Mouse (Mus musculus): ENCODE measurements at regions not wholly inside any gene's neighbourhood (a gene's known extent, or its start where the extent isn't known, plus 50 kb on each side); places are given as distances from the start of the nearest gene placed in this dataset.

- H3K27me3 ChIP-seq (ENCODE audit: control insufficient read depth, insufficient read depth, low read length), result no peaks in the 10 kb centered on the region
- H3K79me2 ChIP-seq (replicated peaks; ENCODE audit: control insufficient read depth, insufficient read depth, low read length), result no peaks in the 10 kb centered on the region
- no peaks in the 10 kb centered on the region for H3K4me1 ChIP-seq (ENCODE audit: control insufficient read depth, insufficient read depth, low read length)
- no peak overlapping the region for H3K27ac ChIP-seq
- DNase-seq, result no peak
- TF ChIP-seq POLR2A (IDR thresholded peaks at IDR 0.05; ENCODE audit: insufficient read depth, low read depth, low read length) (no peak), CTCF (IDR thresholded peaks at IDR 0.05) (peak; percentile 64)
- no peak overlapping the region for H3K9ac ChIP-seq (ENCODE audit: low read depth, low read length)
- WGBS, result 74% methylated on average over 3 of the region's 3 CpGs
- intact Hi-C loops (cut with DNase I), result loop anchor here (10.0 kb wide), 2 partner anchors 68 to 658 kb away; partner anchors contain the start of gene Marcks
- no peaks in the 10 kb centered on the region for H3K36me3 ChIP-seq (ENCODE audit: control insufficient read depth, insufficient read depth, low read length)
- H3K4me3 ChIP-seq, result no peak overlapping the region
Measured at GRCm38 (mm10) chr10:37792878-37793277, 654.2 kb upstream of the Marcks start.

GRCm38 (mm10) chr10:37788049-37788448 is 649.3 kb upstream of the Marcks start:
- intact Hi-C loops (cut with DNase I), result no loop called here
- TF ChIP-seq EP300 (IDR thresholded peaks at IDR 0.05; ENCODE audit: insufficient read depth, low read depth, low read length) (no peak), CTCF (IDR thresholded peaks at IDR 0.05) (no peak), POLR2A (IDR thresholded peaks at IDR 0.05; ENCODE audit: insufficient read depth, low read depth, low read length) (no peak)

GRCm38 (mm10) chr10:37779383-37780302 is 640.9 kb upstream of the Marcks start:
- H3K27me3 ChIP-seq (ENCODE audit: control insufficient read depth, insufficient read depth, low read length), result no peaks in the 10 kb centered on the region
- H3K9ac ChIP-seq (ENCODE audit: low read depth, low read length), result no peak overlapping the region
- DNase-seq, result no peak
- H3K36me3 ChIP-seq (ENCODE audit: control insufficient read depth, insufficient read depth, low read length), result no peaks in the 10 kb centered on the region
- no peaks in the 10 kb centered on the region for H3K79me2 ChIP-seq (replicated peaks; ENCODE audit: control insufficient read depth, insufficient read depth, low read length)
- intact Hi-C loops (cut with DNase I), result no loop called here
- 62% methylated on average over 2 of the region's 2 CpGs for WGBS
- no peak for TF ChIP-seq POLR2A (IDR thresholded peaks at IDR 0.05; ENCODE audit: insufficient read depth, low read depth, low read length)
- no peak for TF ChIP-seq EP300 (IDR thresholded peaks at IDR 0.05; ENCODE audit: insufficient read depth, low read depth, low read length)
- no peak for TF ChIP-seq CTCF (IDR thresholded peaks at IDR 0.05)
- peaks cover 2% of the 10 kb centered on the region; the same call in 1 of the 2 replicates for H3K4me1 ChIP-seq (ENCODE audit: control insufficient read depth, insufficient read depth, low read length)
- H3K4me3 ChIP-seq, result no peak overlapping the region
- H3K27ac ChIP-seq, result no peak overlapping the region

More at GRCm38 (mm10) chr10:37788049-37788448, 649.3 kb upstream of the Marcks start:
- Histone ChIP-seq H3K4me3 (no peak overlapping the region), H3K36me3 (ENCODE audit: control insufficient read depth, insufficient read depth, low read length) (no peaks in the 10 kb centered on the region), H3K9ac (ENCODE audit: low read depth, low read length) (no peak overlapping the region), H3K4me1 (ENCODE audit: control insufficient read depth, insufficient read depth, low read length) (no peaks in the 10 kb centered on the region), H3K27ac (no peak overlapping the region), H3K27me3 (ENCODE audit: control insufficient read depth, insufficient read depth, low read length) (no peaks in the 10 kb centered on the region), H3K79me2 (replicated peaks; ENCODE audit: control insufficient read depth, insufficient read depth, low read length) (no peaks in the 10 kb centered on the region)
- DNase-seq, result no peak
- 87% methylated on average over 5 of the region's 5 CpGs for WGBS

- Histone ChIP-seq H3K4me1 (ENCODE audit: control insufficient read depth, insufficient read depth, low read length) (no peaks in the 10 kb centered on the region), H3K27ac (no peak overlapping the region), H3K36me3 (ENCODE audit: control insufficient read depth, insufficient read depth, low read length) (no peaks in the 10 kb centered on the region), H3K4me3 (no peak overlapping the region), H3K27me3 (ENCODE audit: control insufficient read depth, insufficient read depth, low read length) (no peaks in the 10 kb centered on the region), H3K9ac (ENCODE audit: low read depth, low read length) (no peak overlapping the region), H3K79me2 (replicated peaks; ENCODE audit: control insufficient read depth, insufficient read depth, low read length) (no peaks in the 10 kb centered on the region)
- 54% methylated on average over 5 of the region's 5 CpGs for WGBS
- intact Hi-C loops (cut with DNase I), result no loop called here
- no peak for TF ChIP-seq CTCF (IDR thresholded peaks at IDR 0.05)
- TF ChIP-seq EP300 (IDR thresholded peaks at IDR 0.05; ENCODE audit: insufficient read depth, low read depth, low read length), result no peak
- no peak for TF ChIP-seq POLR2A (IDR thresholded peaks at IDR 0.05; ENCODE audit: insufficient read depth, low read depth, low read length)
- DNase-seq, result no peak
Measured at GRCm38 (mm10) chr10:37760542-37761367, 622.0 kb upstream of the Marcks start.

- intact Hi-C loops (cut with DNase I), result no loop called here
- Histone ChIP-seq H3K4me1 (ENCODE audit: control insufficient read depth, insufficient read depth, low read length) (no peaks in the 10 kb centered on the region), H3K27me3 (ENCODE audit: control insufficient read depth, insufficient read depth, low read length) (no peaks in the 10 kb centered on the region), H3K27ac (no peak overlapping the region), H3K4me3 (no peak overlapping the region), H3K9ac (ENCODE audit: low read depth, low read length) (no peak overlapping the region), H3K36me3 (ENCODE audit: control insufficient read depth, insufficient read depth, low read length) (no peaks in the 10 kb centered on the region), H3K79me2 (replicated peaks; ENCODE audit: control insufficient read depth, insufficient read depth, low read length) (no peaks in the 10 kb centered on the region)
- DNase-seq, result no peak
- TF ChIP-seq EP300 (IDR thresholded peaks at IDR 0.05; ENCODE audit: insufficient read depth, low read depth, low read length) (no peak), POLR2A (IDR thresholded peaks at IDR 0.05; ENCODE audit: insufficient read depth, low read depth, low read length) (no peak), CTCF (IDR thresholded peaks at IDR 0.05) (no peak)
- 30% methylated on average over 2 of the region's 2 CpGs for WGBS
Measured at GRCm38 (mm10) chr10:37741581-37741980, 602.9 kb upstream of the Marcks start.
